Comparison of ENCODE assay signal across 12 mouse cellular contexts in the genomic region with DNA sequence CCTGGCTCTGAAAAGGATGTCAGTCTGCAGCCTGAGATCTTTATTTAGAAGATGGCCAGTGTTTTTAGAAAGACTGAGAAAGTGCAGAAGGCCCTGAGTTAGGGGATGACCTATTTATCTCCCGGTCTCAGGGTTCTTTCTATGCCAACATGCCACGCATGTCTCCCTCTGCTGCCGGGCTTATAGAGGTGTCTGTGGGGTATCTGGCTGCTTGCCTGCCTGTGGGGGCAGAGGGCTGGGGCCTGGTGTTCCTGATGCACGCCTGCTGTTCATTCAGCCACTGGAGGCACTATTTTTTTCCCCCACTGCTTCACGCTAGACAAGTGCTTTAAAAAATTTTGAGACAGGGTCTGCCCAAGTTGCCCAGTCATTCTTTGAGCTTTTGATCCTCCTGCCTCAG. TPM values are rescaled to one million over a fixed set of nuclear protein-coding genes. Genes with fewer than 3 reads are reported as not detected.
DNase-seq lines count a peak whose midpoint lies in the region; ATAC-seq lines count a peak whose summit lies in the region.
"Had no signal": no experiment of that assay in that cellular context is flagged by ENCODE, and none has a peak within 500 bp of the region (broad histone marks: within the 10 kb centered on the region; RNA-seq: fewer than 3 reads in every experiment).

No protein-coding gene starts in this region.

- no peak overlapping the region for H3K27ac ChIP-seq in kidney, embryonic 14.5 days (ENCODE audit: low read depth, low read length)
- H3K27ac ChIP-seq in neural tube, embryonic 11.5 days (ENCODE audit: low read depth, low read length) = no peak overlapping the region
- H3K27ac ChIP-seq: hindbrain, embryonic 10.5 days; midbrain, embryonic 15.5 days had no signal

- no peak overlapping the region for H3K4me3 ChIP-seq in kidney, embryonic 14.5 days (ENCODE audit: low read length)
- H3K4me3 ChIP-seq in neural tube, embryonic 11.5 days (ENCODE audit: low read depth, low read length) = no peak overlapping the region
- H3K4me3 ChIP-seq: midbrain, embryonic 15.5 days had no signal

- H3K36me3 ChIP-seq in kidney, embryonic 14.5 days (ENCODE audit: control insufficient read depth, insufficient read depth, low read length) = peaks cover 42% of the 10 kb centered on the region
- H3K36me3 ChIP-seq in neural tube, embryonic 11.5 days (ENCODE audit: control insufficient read depth, insufficient read depth, low read length) = peaks cover 15% of the 10 kb centered on the region

- no peaks in the 10 kb centered on the region for H3K27me3 ChIP-seq in kidney, embryonic 14.5 days (ENCODE audit: control insufficient read depth, insufficient read depth, low read length)
- H3K27me3 ChIP-seq in neural tube, embryonic 11.5 days (ENCODE audit: control insufficient read depth, insufficient read depth, low read length) = no peaks in the 10 kb centered on the region
- H3K27me3 ChIP-seq: midbrain, embryonic 15.5 days had no signal

- no peak overlapping the region for H3K9ac ChIP-seq in kidney, embryonic 14.5 days (ENCODE audit: low read depth, low read length)
- H3K9ac ChIP-seq in neural tube, embryonic 11.5 days (ENCODE audit: low read length) = peak overlapping the region; percentile 8; the same call in 1 of the 2 replicates
- H3K9ac ChIP-seq: midbrain, embryonic 15.5 days had no signal

- H3K9me3 ChIP-seq in kidney, embryonic 14.5 days (ENCODE audit: control insufficient read depth, low read length) = no peaks in the 10 kb centered on the region
- H3K9me3 ChIP-seq in neural tube, embryonic 11.5 days (ENCODE audit: control insufficient read depth, low read length) = no peaks in the 10 kb centered on the region
- H3K9me3 ChIP-seq: hindbrain, embryonic 10.5 days; midbrain, embryonic 15.5 days had no signal

- no peak for ATAC-seq in kidney, embryonic 14.5 days (ENCODE audit: low FRiP score, low TSS enrichment)
- no peak for ATAC-seq in neural tube, embryonic 11.5 days (ENCODE audit: insufficient read depth, low FRiP score, low TSS enrichment)
- ATAC-seq: midbrain, embryonic 15.5 days had no signal

- peak; percentile 51 for DNase-seq in cerebellum, adult 9-11 months
- no peak for DNase-seq in cerebellum, adult 9-10 months
- DNase-seq in kidney, adult 18-20 months = peak; percentile 25
- DNase-seq in neural tube, embryonic 11.5 days (ENCODE audit: low spot score) = no peak
- no peak for DNase-seq in neural tube, embryonic 10.5 days (ENCODE audit: extremely low spot score, low spot score)
- DNase-seq in embryo, embryonic 10 days (ENCODE audit: low spot score) = no peak
- no peak for DNase-seq in urinary bladder, postnatal 4 days (ENCODE audit: low spot score in 2 of 2)
- DNase-seq: cerebellum, adult 11-12 months; layer of hippocampus, adult 9-11 months had no signal

- WGBS in kidney, embryonic 14.5 days = 80% methylated on average over 5 of the region's 5 CpGs
- 75% methylated on average over 5 of the region's 5 CpGs for WGBS in neural tube, embryonic 11.5 days

- peaks cover 10% of the 10 kb centered on the region for H3K4me1 ChIP-seq in kidney, embryonic 14.5 days (ENCODE audit: control insufficient read depth, insufficient read depth, low read length)
- H3K4me1 ChIP-seq in neural tube, embryonic 11.5 days (ENCODE audit: control insufficient read depth, insufficient read depth, low read length) = peaks cover 11% of the 10 kb centered on the region

- no peak overlapping the region for H3K4me2 ChIP-seq in kidney, embryonic 14.5 days (replicated peaks; ENCODE audit: low read depth, low read length)
- H3K4me2 ChIP-seq in neural tube, embryonic 11.5 days (ENCODE audit: low read depth) = no peak overlapping the region

RNA-seq across cellular contexts. Expression of a gene that starts 2.2 kb away (rescaled TPM):
- polyA plus RNA-seq in kidney, embryonic 14.5 days (2014; fragmentation: Nextera tagmentation; extraction: Ambion mirVana) = 14.5 and 25.0 TPM in 2 replicates
- 23.2 and 27.5 TPM in 2 replicates for polyA plus RNA-seq in neural tube, embryonic 11.5 days (2014; fragmentation: Nextera tagmentation; extraction: Ambion mirVana)

RNA-seq across cellular contexts. Expression of a gene that starts 7.1 kb away (rescaled TPM):
- polyA plus RNA-seq in kidney, embryonic 14.5 days (2014; fragmentation: Nextera tagmentation; extraction: Ambion mirVana) = 69.4 and 70.9 TPM in 2 replicates
- 58.2 and 61.6 TPM in 2 replicates for polyA plus RNA-seq in neural tube, embryonic 11.5 days (2014; fragmentation: Nextera tagmentation; extraction: Ambion mirVana)

RNA-seq across cellular contexts. Expression of a gene that starts 25.9 kb away (rescaled TPM):
- 31.0 and 34.7 TPM in 2 replicates for polyA plus RNA-seq in kidney, embryonic 14.5 days (2014; fragmentation: Nextera tagmentation; extraction: Ambion mirVana)
- 48.6 and 51.1 TPM in 2 replicates for polyA plus RNA-seq in neural tube, embryonic 11.5 days (2014; fragmentation: Nextera tagmentation; extraction: Ambion mirVana)

RNA-seq across cellular contexts. Expression of a gene that starts 49.4 kb away (rescaled TPM):
- 21.4 and 30.6 TPM in 2 replicates for polyA plus RNA-seq in kidney, embryonic 14.5 days (2014; fragmentation: Nextera tagmentation; extraction: Ambion mirVana)
- polyA plus RNA-seq in neural tube, embryonic 11.5 days (2014; fragmentation: Nextera tagmentation; extraction: Ambion mirVana) = 27.4 and 29.1 TPM in 2 replicates

RNA-seq across cellular contexts. Expression of a gene that starts 49.6 kb away (rescaled TPM):
- polyA plus RNA-seq in kidney, embryonic 14.5 days (2014; fragmentation: Nextera tagmentation; extraction: Ambion mirVana) = 92.3 and 96.0 TPM in 2 replicates
- 63.2 and 64.2 TPM in 2 replicates for polyA plus RNA-seq in neural tube, embryonic 11.5 days (2014; fragmentation: Nextera tagmentation; extraction: Ambion mirVana)

Comparison
In these comparisons a context has a peak if more than half of its experiments do, and no peak if none do; other contexts are left out.
1. DNase-seq: peak in cerebellum, adult 9-11 months (single experiment) and kidney, adult 18-20 months (single experiment); none in cerebellum, adult 9-10 months (single experiment), neural tube, embryonic 11.5 days (single experiment), neural tube, embryonic 10.5 days (single experiment), embryo, embryonic 10 days (single experiment) and urinary bladder, postnatal 4 days (0 of 2).